Mouse (Mus musculus) kidney, adult 2 months (tissue): ENCODE measurements around the gene Rnh1.

Experiments
- CTCF ChIP-seq: fragments of 200-500 bp; conservative IDR thresholded peaks from 2 replicates; pipeline ENCODE4 v1.5.1; 2011; ENCODE audit warnings: low read depth, mild to moderate bottlenecking, control low read depth, low read length, moderate library complexity, mixed read lengths; ENCODE audit not compliant: insufficient read depth, insufficient read length
- POLR2A ChIP-seq: fragments of 200-500 bp; IDR thresholded peaks from one replicate; pipeline ENCODE4 v1.6.1; 2011; ENCODE audit warnings: low read depth, low read length, control low read depth

- TF ChIP-seq CTCF = no peak
- TF ChIP-seq POLR2A = no peak
Measured at GRCm38 (mm10) chr7:141115874-141116273, 56.8 kb downstream of the Rnh1 start.
